Mouse (Mus musculus): ENCODE results near the gene Lrrc36.

DNA sequence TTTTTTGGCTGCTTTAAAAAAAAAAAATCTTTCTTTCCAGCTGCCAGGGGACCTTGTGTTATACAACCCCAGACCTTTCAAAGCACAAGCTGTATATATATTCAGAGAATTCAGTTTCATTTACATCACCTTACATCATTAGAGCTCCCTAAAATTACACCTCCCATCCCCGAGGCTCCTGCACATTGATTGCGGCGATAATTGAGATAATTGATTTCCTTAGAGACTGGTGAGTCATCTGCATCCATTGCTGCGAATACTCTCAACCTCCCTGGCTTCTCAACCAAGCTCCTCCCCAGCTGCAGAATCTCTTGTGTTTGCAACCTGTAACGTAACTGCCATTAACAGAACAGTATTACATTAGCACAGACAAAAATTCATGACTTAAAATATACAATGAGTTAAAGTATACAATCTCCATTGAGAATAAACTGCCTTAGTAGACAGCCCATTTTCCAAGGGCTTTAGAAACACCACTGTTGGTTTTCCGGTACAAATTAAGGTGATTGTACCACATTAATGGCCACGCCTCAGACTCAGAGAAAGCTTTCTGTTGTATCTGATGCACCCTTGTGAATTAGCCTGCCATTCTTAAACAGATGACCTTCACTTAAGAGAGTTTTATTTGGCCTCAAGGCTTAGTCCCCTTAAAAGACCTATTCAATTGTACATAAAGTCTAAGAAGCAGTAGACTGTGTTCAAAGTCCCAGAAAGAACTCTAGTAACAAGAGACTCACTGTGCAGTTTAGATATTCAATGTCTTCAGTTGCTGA lies 18.6 kb downstream of the Lrrc36 start:
- TF ChIP-seq CHD2 (IDR thresholded peaks at IDR 0.05; ENCODE audit: low read depth, low read length): no peak
- no peak for TF ChIP-seq HCFC1 (IDR thresholded peaks at IDR 0.05; ENCODE audit: borderline replicate concordance, insufficient read depth, low read length)
- no peak for TF ChIP-seq MAFK (IDR thresholded peaks at IDR 0.05; ENCODE audit: insufficient read depth, low read depth, low read length)
- TF ChIP-seq ZNF384 (IDR thresholded peaks at IDR 0.05; ENCODE audit: low read depth, low read length): no peak

Measured in ES-E14 (cell line).